Mouse (Mus musculus) hindbrain, postnatal 0 days (tissue): ENCODE data around the gene Notch2. TPM values are rescaled to one million over a fixed set of nuclear protein-coding genes. Genes with fewer than 3 reads are reported as not detected.
A peak's percentile ranks its signal among the peaks of the same experiment; 100 is the strongest.

ENCODE experiments used
- ATAC-seq: fragments of 200-750 bp; cut with Nextera tagmentation; 2 replicates; pipeline ENCODE4 v1.8.0; 2017; ENCODE audit warnings: mild to moderate bottlenecking, moderate TSS enrichment, moderate library complexity
- DNase-seq: peaks from one replicate; pipeline ENCODE4 v3.0.0-alpha.2; 2015; ENCODE audit warnings: low spot score
- H3K27ac ChIP-seq: fragments of 300-500 bp; sonication (generic); 2 replicates; pipeline ENCODE4 v1.5.1; 2014; ENCODE audit warnings: mild to moderate bottlenecking
- H3K27me3 ChIP-seq: fragments of 300-500 bp; sonication (generic); 2 replicates; pipeline ENCODE4 v1.6.1; 2014; ENCODE audit warnings: low read length, mixed read lengths; ENCODE audit not compliant: insufficient read depth
- H3K36me3 ChIP-seq: fragments of 300-500 bp; sonication (generic); 2 replicates; pipeline ENCODE4 v1.6.1; 2014; ENCODE audit warnings: low read length, mixed read lengths; ENCODE audit not compliant: insufficient read depth
- H3K4me1 ChIP-seq: fragments of 300-500 bp; sonication (generic); 2 replicates; pipeline ENCODE4 v1.6.1; 2014; ENCODE audit warnings: antibody characterized with exemption, low read length, mixed read lengths; ENCODE audit not compliant: insufficient read depth
- H3K4me2 ChIP-seq: fragments of 300-500 bp; sonication (generic); 2 replicates; pipeline ENCODE4 v1.6.1; 2014; ENCODE audit warnings: low read depth, mild to moderate bottlenecking, low read length, moderate library complexity, mixed read lengths
- H3K4me3 ChIP-seq: fragments of 300-500 bp; sonication (generic); 2 replicates; pipeline ENCODE4 v1.5.1; 2014; ENCODE audit warnings: low read length
- H3K9ac ChIP-seq: fragments of 300-500 bp; sonication (generic); replicated peaks from 2 replicates; pipeline ENCODE4 v1.6.1; 2014; ENCODE audit warnings: mild to moderate bottlenecking, low read length, moderate library complexity, mixed read lengths
- H3K9me3 ChIP-seq: fragments of 300-500 bp; sonication (generic); 2 replicates; pipeline ENCODE4 v1.6.1; 2016; ENCODE audit warnings: low read length, mixed read lengths
- CTCF ChIP-seq: IDR thresholded peaks from 2 replicates; pipeline ENCODE4 v1.5.1; 2016; ENCODE audit warnings: antibody characterized with exemption, control low read depth, low read depth
- WGBS: fragments of 180-500 bp; shearing (Covaris S2); extraction: QIAGEN DNeasy Blood & Tissue Kit; methylation state at CpG from one replicate; pipeline ENCODE4 v1.1.7; 2014; 5-methylcytosine and 5-hydroxymethylcytosine counted together
- polyA plus RNA-seq: library from polyadenylated mRNA; unstranded; fragments of >200 nt; fragmentation: Nextera tagmentation; extraction: Ambion mirVana; gene quantifications from 2 replicates; pipeline ENCODE4 v1.2.1, GENCODE M21; 2015
- total RNA-seq: library from RNA; depleted of rRNA; stranded (reverse); fragments of >200 nt; gene quantifications from 2 replicates; pipeline ENCODE4 v1.2.3, GENCODE M21; 2014

The Notch2 gene
- total and polyA plus RNA-seq, 2 experiments from 2014 or later, result 9.5 to 44.9 TPM

DNA sequence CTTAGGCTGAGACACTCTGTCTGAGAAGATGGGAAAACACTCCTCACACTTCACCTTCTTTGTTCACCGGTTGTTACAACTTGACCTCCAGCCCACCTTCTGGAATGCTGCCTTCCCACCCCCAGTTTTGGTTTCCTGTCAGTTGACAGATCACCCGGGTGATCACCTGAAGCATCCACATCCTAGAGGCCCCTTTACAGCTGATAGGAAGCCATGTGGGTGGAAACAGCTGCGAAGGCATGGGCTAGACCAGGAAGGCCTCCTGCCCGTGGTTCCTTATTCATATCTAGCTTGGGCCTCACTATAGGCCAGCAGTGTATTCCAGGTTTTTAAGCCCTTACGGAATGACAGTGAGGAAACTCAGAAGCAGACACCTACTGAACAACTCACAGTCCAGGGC is 73.5 kb downstream of the Notch2 start:
- ATAC-seq (no peak), DNase-seq (no peak)
- Histone ChIP-seq H3K27me3 (no peaks in the 10 kb centered on the region), H3K9ac (no peak overlapping the region), H3K27ac (no peak overlapping the region), H3K4me3 (no peak overlapping the region), H3K4me2 (no peak overlapping the region), H3K36me3 (no peaks in the 10 kb centered on the region), H3K9me3 (no peaks in the 10 kb centered on the region), H3K4me1 (peaks cover 9% of the 10 kb centered on the region; the same call in 1 of the 2 replicates)
- 81% methylated on average over 5 of the region's 5 CpGs for WGBS
- TF ChIP-seq CTCF, result no peak

DNA sequence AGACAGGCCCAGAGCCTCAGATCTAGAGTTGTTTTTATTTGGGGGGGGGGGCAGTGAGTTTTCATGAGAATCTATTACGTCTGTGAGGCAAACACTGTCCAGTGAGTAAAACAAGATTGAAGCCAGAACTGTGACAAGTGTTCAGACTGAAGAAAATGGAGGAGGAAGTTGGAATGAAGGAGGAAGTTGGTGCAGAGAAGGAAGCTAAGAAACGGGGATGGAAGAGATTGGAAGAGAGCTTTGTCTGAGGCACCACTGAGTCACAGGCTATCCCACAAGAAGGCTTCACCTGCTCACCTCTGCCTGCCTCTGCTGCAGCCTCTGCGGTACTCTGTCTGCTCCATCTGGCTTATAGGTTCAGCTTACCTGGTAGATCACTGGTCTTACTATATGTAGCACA is 74.2 kb downstream of the Notch2 start:
- WGBS, result 91% methylated on average over 3 of the region's 3 CpGs
- no peak for DNase-seq
- Histone ChIP-seq H3K36me3 (no peaks in the 10 kb centered on the region), H3K27me3 (no peaks in the 10 kb centered on the region), H3K4me2 (no peak overlapping the region), H3K9me3 (no peaks in the 10 kb centered on the region), H3K9ac (no peak overlapping the region), H3K4me1 (peaks cover 9% of the 10 kb centered on the region; the same call in 1 of the 2 replicates), H3K27ac (no peak overlapping the region), H3K4me3 (no peak overlapping the region)
- ATAC-seq, result no peak
- no peak for TF ChIP-seq CTCF

DNA sequence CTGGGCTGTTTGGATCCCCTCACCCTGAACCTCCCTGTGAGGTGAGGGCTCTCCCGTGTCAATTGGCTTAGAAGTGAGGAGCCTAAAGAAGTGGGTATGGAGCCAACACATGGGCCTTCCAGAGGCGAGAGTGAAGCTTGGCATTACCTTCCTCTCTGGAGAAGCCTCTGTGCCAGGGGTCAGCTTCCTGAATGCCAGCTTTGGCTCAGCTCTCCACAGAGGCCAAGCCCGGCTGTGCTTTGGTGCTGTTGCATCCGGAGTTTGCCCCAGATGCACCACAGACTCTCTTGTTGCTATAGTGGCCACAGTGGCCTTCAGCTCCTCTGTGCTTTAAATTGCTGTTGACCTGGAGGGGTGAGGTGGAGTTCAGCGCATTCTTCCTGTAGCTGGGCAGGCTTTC is 76.4 kb downstream of the Notch2 start:
- WGBS, result 48% methylated on average over 5 of the region's 5 CpGs

DNA sequence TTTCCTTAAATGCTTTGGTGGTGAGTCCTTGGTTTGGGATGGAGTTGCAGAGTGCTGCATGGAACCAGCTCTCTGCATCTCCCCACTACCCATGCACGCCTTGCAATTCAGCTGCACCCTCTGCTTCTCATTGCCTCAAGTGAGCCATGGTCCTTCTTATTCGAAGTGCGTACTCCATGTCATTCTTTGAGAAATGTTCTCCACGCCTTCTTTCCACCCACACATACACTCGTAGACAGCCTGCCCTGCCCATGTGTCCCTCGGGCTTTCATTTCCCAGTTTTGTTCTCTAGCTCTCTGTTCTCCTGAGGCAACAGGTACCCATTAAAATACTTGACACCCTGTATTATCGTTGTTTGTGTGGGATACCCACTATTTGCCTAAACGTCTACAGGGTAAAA is 76.8 kb downstream of the Notch2 start:
- WGBS, result 67% methylated on average over 8 of the region's 8 CpGs
- DNase-seq, result no peak
- TF ChIP-seq CTCF, result no peak
- peaks cover 5% of the 10 kb centered on the region for H3K4me1 ChIP-seq
- peak overlapping the region; percentile 36; the same call in 1 of the 2 replicates for H3K27ac ChIP-seq
- no peaks in the 10 kb centered on the region for H3K36me3 ChIP-seq
- no peak overlapping the region for H3K4me3 ChIP-seq
- no peak overlapping the region for H3K4me2 ChIP-seq
- no peaks in the 10 kb centered on the region for H3K27me3 ChIP-seq
- H3K9me3 ChIP-seq, result no peaks in the 10 kb centered on the region
- no peak overlapping the region for H3K9ac ChIP-seq
- ATAC-seq, result peak; percentile 41

More for the DNA sequence above, 76.4 kb downstream of the Notch2 start:
- Histone ChIP-seq H3K9me3 (no peaks in the 10 kb centered on the region), H3K36me3 (no peaks in the 10 kb centered on the region), H3K4me3 (no peak overlapping the region), H3K27ac (peak overlapping the region; percentile 36; the same call in 1 of the 2 replicates), H3K9ac (no peak overlapping the region), H3K27me3 (no peaks in the 10 kb centered on the region), H3K4me2 (no peak overlapping the region), H3K4me1 (peaks cover 5% of the 10 kb centered on the region)
- no peak for TF ChIP-seq CTCF
- DNase-seq (peak; percentile 72), ATAC-seq (peak; percentile 75)

DNA sequence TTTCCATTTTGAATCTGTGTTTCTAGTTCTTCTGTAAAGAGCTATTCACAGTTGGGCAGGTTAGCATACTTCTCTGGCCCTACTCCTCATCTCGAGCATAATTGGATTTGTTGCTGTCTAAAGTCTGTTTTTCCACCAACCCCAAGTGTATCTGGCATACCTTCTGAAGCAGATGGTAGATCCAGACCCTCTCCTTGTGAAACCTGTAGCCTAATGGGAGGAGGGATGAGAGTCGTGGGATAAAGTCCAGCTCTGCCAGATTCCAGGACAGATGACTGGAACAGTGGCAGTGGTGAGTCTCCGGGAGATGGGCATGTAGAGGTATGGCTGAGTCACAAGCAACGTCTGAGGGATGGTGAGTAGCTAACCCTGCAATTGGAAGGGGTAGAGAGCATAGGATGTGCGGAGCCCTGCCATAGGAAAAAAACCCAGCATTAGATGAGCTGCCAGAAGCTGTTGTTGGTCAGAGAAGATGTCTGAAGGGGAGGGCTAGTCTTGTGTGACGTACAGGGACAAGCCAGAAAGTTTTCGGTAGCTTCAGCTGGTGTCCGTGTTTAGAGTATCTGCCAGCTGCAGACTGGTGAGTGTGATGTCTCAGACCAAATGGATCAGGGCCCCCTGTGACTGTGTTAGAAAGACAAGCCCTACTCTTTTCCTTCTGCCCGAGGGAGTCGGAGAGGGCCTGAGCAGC is 79.5 kb downstream of the Notch2 start:
- Histone ChIP-seq H3K4me1 (no peaks in the 10 kb centered on the region; the same call in 1 of the 2 replicates), H3K27ac (no peak overlapping the region; the same call in 1 of the 2 replicates), H3K4me3 (no peak overlapping the region), H3K36me3 (no peaks in the 10 kb centered on the region), H3K9me3 (no peaks in the 10 kb centered on the region), H3K9ac (no peak overlapping the region), H3K27me3 (no peaks in the 10 kb centered on the region), H3K4me2 (no peak overlapping the region)
- no peak for TF ChIP-seq CTCF
- ATAC-seq (no peak), DNase-seq (no peak)
- WGBS, result 65% methylated on average over 10 of the region's 10 CpGs

DNA sequence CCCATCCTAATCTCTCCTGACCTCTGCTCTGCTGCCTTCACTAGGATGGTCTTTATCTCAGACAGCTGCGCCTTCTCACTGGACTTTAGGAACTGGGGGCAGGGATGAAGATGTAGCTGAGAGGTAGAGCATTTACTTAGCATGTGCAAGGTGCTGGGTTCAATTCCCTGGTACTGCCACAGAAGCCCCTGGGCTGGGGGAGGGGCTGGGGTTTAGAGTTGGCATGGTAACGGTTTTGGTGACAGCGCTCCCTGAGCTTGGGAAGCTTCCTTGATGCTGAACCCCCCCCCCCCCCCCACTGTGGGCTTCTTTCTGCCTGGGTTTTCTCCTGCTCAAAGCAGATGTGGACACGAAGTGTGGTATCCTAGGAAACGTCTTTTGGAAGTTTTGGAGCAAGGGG is 80.6 kb downstream of the Notch2 start:
- Histone ChIP-seq H3K9me3 (no peaks in the 10 kb centered on the region), H3K4me2 (no peak overlapping the region), H3K4me3 (no peak overlapping the region), H3K27me3 (no peaks in the 10 kb centered on the region), H3K9ac (no peak overlapping the region), H3K4me1 (no peaks in the 10 kb centered on the region; the same call in 1 of the 2 replicates), H3K27ac (no peak overlapping the region), H3K36me3 (no peaks in the 10 kb centered on the region)
- no peak for TF ChIP-seq CTCF
- ATAC-seq, result no peak
- WGBS, result 37% methylated on average over 5 of the region's 5 CpGs
- DNase-seq, result no peak
